Mouse (Mus musculus): ENCODE data around the gene Man2a2. TPM values are rescaled to one million over a fixed set of nuclear protein-coding genes. Genes with fewer than 3 reads are reported as not detected.

Man2a2 gene
- polyA plus RNA-seq, 1 experiment from 2014 or later: 25.2 TPM

- H3K9me3 ChIP-seq (replicated peaks): no peaks in the 10 kb centered on the region
- WGBS: 39% methylated on average over 6 of the region's 6 CpGs
- peaks cover 38% of the 10 kb centered on the region for H3K36me3 ChIP-seq
- no peak overlapping the region for H3K27ac ChIP-seq (replicated peaks)
- no peak overlapping the region for H3K4me3 ChIP-seq (replicated peaks)
- H3K4me1 ChIP-seq: no peaks in the 10 kb centered on the region
- H3K4me2 ChIP-seq (replicated peaks): no peak overlapping the region
- no peak overlapping the region for H3K9ac ChIP-seq
- H3K27me3 ChIP-seq: no peaks in the 10 kb centered on the region
- ATAC-seq (ENCODE audit: insufficient number of reproducible peaks, low FRiP score, low TSS enrichment, low read depth): no peak
These were observed 6.3 kb upstream of the Man2a2 start for GRCm38 (mm10) chr7:80377471-80377870.

- no peak for ATAC-seq (ENCODE audit: insufficient number of reproducible peaks, low FRiP score, low TSS enrichment, low read depth)
- Histone ChIP-seq H3K4me2 (replicated peaks) (no peak overlapping the region), H3K36me3 (peaks cover 27% of the 10 kb centered on the region), H3K27ac (replicated peaks) (no peak overlapping the region), H3K27me3 (no peaks in the 10 kb centered on the region), H3K9me3 (replicated peaks) (no peaks in the 10 kb centered on the region), H3K4me1 (0 out of 2 replicates have a peak, but pooled peaks cover 5% of the 10 kb centered on the region), H3K4me3 (replicated peaks) (no peak overlapping the region), H3K9ac (no peak overlapping the region)
- 74% methylated on average over 10 of the region's 10 CpGs for WGBS
These were observed 5.0 kb upstream of the Man2a2 start for GRCm38 (mm10) chr7:80376192-80376591.

- no peak for ATAC-seq (ENCODE audit: insufficient number of reproducible peaks, low FRiP score, low TSS enrichment, low read depth)
- peaks cover 21% of the 10 kb centered on the region for H3K36me3 ChIP-seq
- WGBS: 73% methylated on average over 9 of the region's 9 CpGs
- H3K27ac ChIP-seq (replicated peaks): no peak overlapping the region
- H3K9me3 ChIP-seq (replicated peaks): no peaks in the 10 kb centered on the region
- H3K4me3 ChIP-seq (replicated peaks): no peak overlapping the region
- H3K27me3 ChIP-seq: no peaks in the 10 kb centered on the region
- H3K9ac ChIP-seq: no peak overlapping the region
- no peak overlapping the region for H3K4me2 ChIP-seq (replicated peaks)
- H3K4me1 ChIP-seq: peaks cover 6% of the 10 kb centered on the region; the same call in 1 of the 2 replicates
These were observed 4.3 kb upstream of the Man2a2 start for GRCm38 (mm10) chr7:80375376-80376039.

- Histone ChIP-seq H3K27me3 (no peaks in the 10 kb centered on the region), H3K9ac (no peak overlapping the region), H3K4me3 (replicated peaks) (no peak overlapping the region), H3K36me3 (peaks cover 13% of the 10 kb centered on the region), H3K4me1 (peaks cover 14% of the 10 kb centered on the region), H3K9me3 (replicated peaks) (no peaks in the 10 kb centered on the region), H3K27ac (replicated peaks) (no peak overlapping the region), H3K4me2 (replicated peaks) (no peak overlapping the region)
- ATAC-seq (ENCODE audit: insufficient number of reproducible peaks, low FRiP score, low TSS enrichment, low read depth): no peak
- 89% methylated on average over 3 of the region's 3 CpGs for WGBS
These were observed 3.6 kb upstream of the Man2a2 start for GRCm38 (mm10) chr7:80374733-80375132.

DNA sequence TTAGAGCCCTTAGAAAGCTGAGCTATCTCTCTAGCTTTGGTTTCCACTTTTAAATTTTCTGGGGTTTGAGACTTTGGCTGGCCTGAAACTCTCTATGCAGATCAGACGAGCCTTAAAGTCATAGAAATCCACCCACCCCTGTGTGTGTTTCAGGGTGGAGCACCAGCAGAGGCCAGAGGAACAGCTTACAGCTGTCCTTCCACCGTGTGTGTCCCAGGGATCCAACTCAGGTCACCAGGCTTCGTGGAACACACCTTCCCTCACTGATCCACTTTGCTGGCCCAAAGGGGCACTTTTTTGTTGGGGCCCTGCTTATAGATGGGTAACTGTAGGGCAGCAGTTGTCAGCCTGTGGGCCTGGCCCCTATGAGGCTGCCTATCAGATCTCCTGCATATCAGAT is 3.1 kb upstream of the Man2a2 start:
- Histone ChIP-seq H3K27ac (replicated peaks) (no peak overlapping the region), H3K9ac (no peak overlapping the region), H3K36me3 (peaks cover 8% of the 10 kb centered on the region), H3K9me3 (replicated peaks) (no peaks in the 10 kb centered on the region), H3K4me1 (peaks cover 18% of the 10 kb centered on the region), H3K4me3 (replicated peaks) (no peak overlapping the region), H3K4me2 (replicated peaks) (no peak overlapping the region), H3K27me3 (no peaks in the 10 kb centered on the region)
- WGBS: 56% methylated on average over 3 of the region's 3 CpGs
- no peak for ATAC-seq (ENCODE audit: insufficient number of reproducible peaks, low FRiP score, low TSS enrichment, low read depth)

DNA sequence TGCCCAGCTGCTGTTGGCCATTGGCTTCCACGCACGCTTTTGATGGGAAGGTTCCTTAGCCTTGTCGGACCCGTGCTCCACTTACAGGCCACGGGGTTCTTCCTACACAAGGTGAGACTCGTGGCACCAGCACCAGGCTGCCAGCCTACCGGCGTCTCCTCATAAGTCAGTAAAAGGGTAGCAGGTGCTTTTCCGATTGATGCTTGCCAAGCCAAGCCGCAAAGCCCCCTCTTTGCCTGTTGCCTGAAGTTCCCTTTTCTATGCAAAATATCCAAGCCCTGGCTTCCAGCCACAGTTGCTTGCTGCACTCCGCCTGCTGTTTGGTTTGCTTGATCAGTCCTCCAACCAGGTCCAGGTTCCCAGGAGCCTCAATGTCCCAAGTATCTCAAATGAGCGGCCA is 2.7 kb upstream of the Man2a2 start:
- Histone ChIP-seq H3K27me3 (no peaks in the 10 kb centered on the region), H3K9ac (no peak overlapping the region), H3K4me3 (replicated peaks) (no peak overlapping the region), H3K36me3 (peaks cover 7% of the 10 kb centered on the region; the same call in 1 of the 2 replicates), H3K4me1 (peaks cover 22% of the 10 kb centered on the region), H3K27ac (replicated peaks) (no peak overlapping the region), H3K4me2 (replicated peaks) (no peak overlapping the region), H3K9me3 (replicated peaks) (no peaks in the 10 kb centered on the region)
- 81% methylated on average over 12 of the region's 12 CpGs for WGBS
- no peak for ATAC-seq (ENCODE audit: insufficient number of reproducible peaks, low FRiP score, low TSS enrichment, low read depth)

DNA sequence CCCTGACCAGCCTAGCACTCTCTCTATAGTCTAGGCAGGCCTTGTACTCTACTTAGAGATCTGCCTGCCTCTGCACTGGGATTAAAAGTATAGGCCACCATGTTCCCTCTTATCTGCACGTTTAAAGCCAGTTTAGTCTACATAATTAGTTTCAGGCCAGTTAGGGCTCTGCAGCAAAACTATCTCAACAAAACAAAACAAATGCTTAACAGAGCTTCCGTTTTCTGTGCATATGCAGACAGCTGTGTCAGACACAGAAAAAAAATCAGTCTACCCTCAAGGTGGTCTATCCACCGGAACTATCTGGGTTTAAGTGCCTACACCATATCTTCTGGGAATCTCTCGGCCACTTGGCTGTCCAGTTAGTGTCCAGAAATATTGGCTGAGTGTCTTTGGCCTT is 2.2 kb upstream of the Man2a2 start:
- Histone ChIP-seq H3K4me2 (replicated peaks) (no peak overlapping the region), H3K9ac (no peak overlapping the region), H3K4me1 (peaks cover 26% of the 10 kb centered on the region), H3K36me3 (peaks cover 6% of the 10 kb centered on the region; the same call in 1 of the 2 replicates), H3K9me3 (replicated peaks) (no peaks in the 10 kb centered on the region), H3K27ac (replicated peaks) (no peak overlapping the region), H3K27me3 (no peaks in the 10 kb centered on the region), H3K4me3 (replicated peaks) (no peak overlapping the region)
- ATAC-seq (ENCODE audit: insufficient number of reproducible peaks, low FRiP score, low TSS enrichment, low read depth): no peak
- 62% methylated on average over 4 of the region's 4 CpGs for WGBS

DNA sequence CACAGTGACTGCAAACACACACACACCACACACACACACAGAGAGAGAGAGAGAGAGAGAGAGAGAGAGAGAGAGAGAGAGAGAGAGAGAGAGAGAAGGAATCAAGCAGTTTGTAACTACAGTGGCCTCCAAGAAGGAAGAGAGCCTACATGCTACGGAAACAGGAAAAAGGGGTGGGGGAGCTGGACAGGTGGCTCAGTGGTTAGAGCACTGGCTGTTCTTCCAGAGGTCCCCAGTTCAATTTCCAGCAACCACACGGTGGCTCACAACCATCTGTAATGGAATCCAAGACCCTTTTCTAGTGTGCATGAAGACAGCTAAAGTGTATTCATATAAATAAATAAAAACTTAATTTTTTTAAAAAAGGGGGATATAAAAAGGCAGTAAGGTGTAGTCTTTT is 1.5 kb upstream of the Man2a2 start:
- Histone ChIP-seq H3K9ac (no peak overlapping the region), H3K36me3 (peaks cover 10% of the 10 kb centered on the region; the same call in 1 of the 2 replicates), H3K27me3 (no peaks in the 10 kb centered on the region), H3K27ac (replicated peaks) (no peak overlapping the region), H3K4me3 (replicated peaks) (no peak overlapping the region), H3K4me2 (replicated peaks) (no peak overlapping the region), H3K9me3 (replicated peaks) (no peaks in the 10 kb centered on the region), H3K4me1 (peaks cover 29% of the 10 kb centered on the region)
- no peak for ATAC-seq (ENCODE audit: insufficient number of reproducible peaks, low FRiP score, low TSS enrichment, low read depth)
- WGBS: 67% methylated on average over 2 of the region's 2 CpGs

- Histone ChIP-seq H3K4me1 (peaks cover 29% of the 10 kb centered on the region), H3K4me2 (replicated peaks) (no peak overlapping the region), H3K27me3 (no peaks in the 10 kb centered on the region), H3K27ac (replicated peaks) (no peak overlapping the region), H3K9me3 (replicated peaks) (no peaks in the 10 kb centered on the region), H3K4me3 (replicated peaks) (no peak overlapping the region), H3K36me3 (peaks cover 15% of the 10 kb centered on the region), H3K9ac (no peak overlapping the region)
- 94% methylated on average over 3 of the region's 3 CpGs for WGBS
- ATAC-seq (ENCODE audit: insufficient number of reproducible peaks, low FRiP score, low TSS enrichment, low read depth): no peak
These were observed 991 bp upstream of the Man2a2 start for GRCm38 (mm10) chr7:80372166-80372565.

DNA sequence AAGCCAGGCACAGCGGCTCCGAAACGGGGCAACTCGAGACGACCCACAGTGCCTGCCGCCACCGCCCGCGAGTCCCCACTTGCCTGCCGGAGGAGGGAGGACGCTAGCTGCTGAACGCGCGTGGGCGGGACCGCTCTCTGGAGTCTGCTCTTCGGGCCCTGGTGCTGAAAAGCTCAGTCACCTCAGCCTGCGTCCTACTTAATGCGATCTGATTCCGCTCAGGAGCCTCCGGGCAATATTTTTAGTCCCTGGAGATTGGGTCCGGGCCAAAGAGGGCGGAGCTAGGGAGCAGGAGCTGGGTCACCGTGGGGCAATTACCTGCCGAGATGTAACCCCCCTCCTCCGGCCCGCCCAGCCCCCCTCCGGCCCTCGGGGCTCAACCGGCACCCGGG is 530 bp downstream of the Man2a2 start:
- ATAC-seq (ENCODE audit: insufficient number of reproducible peaks, low FRiP score, low TSS enrichment, low read depth): peak; percentile 67
- H3K9ac ChIP-seq: peak overlapping the region; percentile 41
- WGBS: 0% methylated on average over 31 of the region's 31 CpGs

GRCm38 (mm10) chr7:80369967-80370431 is 1.2 kb downstream of the Man2a2 start:
- 21% methylated on average over 4 of the region's 4 CpGs for WGBS
- peak overlapping the region; percentile 41 for H3K9ac ChIP-seq
- ATAC-seq (ENCODE audit: insufficient number of reproducible peaks, low FRiP score, low TSS enrichment, low read depth): no peak
- H3K36me3 ChIP-seq: peaks cover 31% of the 10 kb centered on the region
- peak overlapping the region; percentile 76 for H3K27ac ChIP-seq (replicated peaks)
- no peaks in the 10 kb centered on the region for H3K9me3 ChIP-seq (replicated peaks)
- no peaks in the 10 kb centered on the region for H3K27me3 ChIP-seq
- H3K4me2 ChIP-seq (replicated peaks): peak overlapping the region; percentile 57
- peak overlapping the region; percentile 60 for H3K4me3 ChIP-seq (replicated peaks)
- H3K4me1 ChIP-seq: peaks cover 29% of the 10 kb centered on the region

More for the DNA sequence above, 530 bp downstream of the Man2a2 start:
- peak overlapping the region; percentile 60 for H3K4me3 ChIP-seq (replicated peaks)
- no peaks in the 10 kb centered on the region for H3K9me3 ChIP-seq (replicated peaks)
- peak overlapping the region; percentile 57 for H3K4me2 ChIP-seq (replicated peaks)
- H3K27ac ChIP-seq (replicated peaks): peak overlapping the region; percentile 76
- peaks cover 29% of the 10 kb centered on the region for H3K4me1 ChIP-seq
- H3K27me3 ChIP-seq: no peaks in the 10 kb centered on the region
- peaks cover 30% of the 10 kb centered on the region for H3K36me3 ChIP-seq

DNA sequence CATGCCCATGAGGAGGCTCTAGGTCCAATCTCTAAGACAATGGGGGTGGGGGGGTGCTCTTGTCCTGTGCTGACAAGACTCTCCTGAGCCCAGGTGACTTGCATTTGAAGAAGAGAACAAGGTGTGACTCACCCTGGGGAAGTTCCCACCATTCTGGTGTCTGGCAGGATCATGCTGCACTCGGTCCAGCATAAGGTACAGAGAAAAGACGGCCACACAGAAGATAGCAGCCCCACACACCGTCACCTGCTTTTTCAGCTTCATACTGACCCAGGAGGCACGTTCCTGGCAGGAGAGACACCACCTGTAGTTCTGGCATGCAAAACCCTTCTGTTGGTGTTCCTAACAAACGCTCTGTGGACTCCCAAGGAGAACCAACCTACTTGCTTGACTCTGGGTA is 1.7 kb downstream of the Man2a2 start:
- H3K9ac ChIP-seq: no peak overlapping the region
- no peaks in the 10 kb centered on the region for H3K27me3 ChIP-seq
- peaks cover 29% of the 10 kb centered on the region for H3K4me1 ChIP-seq
- no peaks in the 10 kb centered on the region for H3K9me3 ChIP-seq (replicated peaks)
- H3K36me3 ChIP-seq: peaks cover 35% of the 10 kb centered on the region
- 55% methylated on average over 5 of the region's 5 CpGs for WGBS
- peak overlapping the region; percentile 76 for H3K27ac ChIP-seq (replicated peaks)
- ATAC-seq (ENCODE audit: insufficient number of reproducible peaks, low FRiP score, low TSS enrichment, low read depth): no peak
- peak overlapping the region; percentile 57 for H3K4me2 ChIP-seq (replicated peaks)
- peak overlapping the region; percentile 60 for H3K4me3 ChIP-seq (replicated peaks)
